Mouse (Mus musculus): ENCODE results near the gene Trp53tg5. TPM values are rescaled to one million over a fixed set of nuclear protein-coding genes. Genes with fewer than 3 reads are reported as not detected.

Gene Trp53tg5
- polyA plus RNA-seq (2015; fragmentation: Nextera tagmentation; extraction: Ambion mirVana), result not detected in 2 replicates

- Histone ChIP-seq H3K4me1 (ENCODE audit: insufficient read depth, low read depth, low read length) (no peaks in the 10 kb centered on the region), H3K9ac (replicated peaks; ENCODE audit: low read depth) (no peak within 1 kb of the TSS), H3K4me2 (replicated peaks; ENCODE audit: low read depth, low read length) (no peak within 1 kb of the TSS), H3K36me3 (ENCODE audit: insufficient read depth, low read length) (no peaks in the 10 kb centered on the region), H3K27me3 (replicated peaks; ENCODE audit: insufficient read depth, low read length) (no peaks in the 10 kb centered on the region), H3K9me3 (ENCODE audit: low read length) (no peaks in the 10 kb centered on the region), H3K4me3 (ENCODE audit: low read depth, low read length) (no peak within 1 kb of the TSS), H3K27ac (ENCODE audit: low read length) (no peak within 1 kb of the TSS)
- ATAC-seq (no peak), DNase-seq (ENCODE audit: low spot score) (no peak)
- 83% methylated on average over 6 of the region's 6 CpGs for WGBS
- TF ChIP-seq CTCF (IDR thresholded peaks at IDR 0.05), result no peak
- no peak for TF ChIP-seq EP300 (IDR thresholded peaks at IDR 0.05)
These were observed at the start of gene Trp53tg5 for GRCm38 (mm10) chr2:164473624-164474023. Gene Trp53tg5, minus strand, starts transcription at chr2:164473724.

DNA sequence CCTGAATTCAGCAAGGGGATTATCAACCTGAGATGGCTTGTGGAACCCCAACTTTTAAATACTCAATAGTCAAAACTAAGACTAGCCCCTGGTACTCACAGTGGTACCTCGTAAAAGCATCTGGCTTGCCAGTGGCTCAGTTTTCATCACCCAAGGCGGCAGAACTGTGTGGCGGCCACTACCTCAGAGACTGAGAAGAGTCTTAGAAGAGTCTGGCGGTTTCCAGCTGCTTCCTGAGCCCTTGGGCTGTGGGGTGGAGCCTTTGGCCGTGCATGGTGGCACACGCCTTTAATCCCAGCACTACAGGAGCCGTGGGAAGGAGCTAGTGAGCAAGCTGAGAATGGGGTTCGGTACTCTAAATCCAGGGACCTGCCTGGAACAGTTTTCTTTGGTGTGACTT is 48.8 kb upstream of the Trp53tg5 start:
- H3K27ac ChIP-seq (ENCODE audit: low read length), result peak overlapping the region; percentile 39; the same call in 1 of the 2 replicates
- H3K4me2 ChIP-seq (replicated peaks; ENCODE audit: low read depth, low read length), result peak overlapping the region; percentile 23; the same call in 1 of the 2 replicates
- WGBS, result 21% methylated on average over 8 of the region's 8 CpGs

GRCm38 (mm10) chr2:164521841-164522240 is 48.3 kb upstream of the Trp53tg5 start:
- ATAC-seq (peak; percentile 49), DNase-seq (ENCODE audit: low spot score) (peak; percentile 67)
- no peak overlapping the region for H3K4me3 ChIP-seq (ENCODE audit: low read depth, low read length)
- no peaks in the 10 kb centered on the region for H3K4me1 ChIP-seq (ENCODE audit: insufficient read depth, low read depth, low read length)
- TF ChIP-seq CTCF (IDR thresholded peaks at IDR 0.05) (no peak), EP300 (IDR thresholded peaks at IDR 0.05) (no peak)
- whole genome bisulfite sequencing, result 15% methylated on average over 11 of the region's 11 CpGs
- no peaks in the 10 kb centered on the region for H3K27me3 ChIP-seq (replicated peaks; ENCODE audit: insufficient read depth, low read length)
- peak overlapping the region; percentile 23; the same call in 1 of the 2 replicates for H3K4me2 ChIP-seq (replicated peaks; ENCODE audit: low read depth, low read length)
- no peaks in the 10 kb centered on the region for H3K9me3 ChIP-seq (ENCODE audit: low read length)
- H3K9ac ChIP-seq (replicated peaks; ENCODE audit: low read depth), result no peak overlapping the region
- H3K27ac ChIP-seq (ENCODE audit: low read length), result 0 out of 2 replicates have a peak overlapping the region, but pooled peaks have one; percentile 54
- no peaks in the 10 kb centered on the region for H3K36me3 ChIP-seq (ENCODE audit: insufficient read depth, low read length)

More for the DNA sequence above, 48.8 kb upstream of the Trp53tg5 start:
- Histone ChIP-seq H3K4me1 (ENCODE audit: insufficient read depth, low read depth, low read length) (no peaks in the 10 kb centered on the region), H3K4me3 (ENCODE audit: low read depth, low read length) (no peak overlapping the region), H3K27me3 (replicated peaks; ENCODE audit: insufficient read depth, low read length) (no peaks in the 10 kb centered on the region), H3K36me3 (ENCODE audit: insufficient read depth, low read length) (no peaks in the 10 kb centered on the region), H3K9ac (replicated peaks; ENCODE audit: low read depth) (no peak overlapping the region), H3K9me3 (ENCODE audit: low read length) (no peaks in the 10 kb centered on the region)
- TF ChIP-seq EP300 (IDR thresholded peaks at IDR 0.05) (no peak), CTCF (IDR thresholded peaks at IDR 0.05) (no peak)
- ATAC-seq (0 out of 2 replicates have a peak, but pooled peaks have one; percentile 39), DNase-seq (ENCODE audit: low spot score) (peak; percentile 22)

- H3K4me1 ChIP-seq (ENCODE audit: insufficient read depth, low read depth, low read length), result no peaks in the 10 kb centered on the region
- ATAC-seq (peak; percentile 68), DNase-seq (ENCODE audit: low spot score) (peak; percentile 89)
- no peaks in the 10 kb centered on the region for H3K9me3 ChIP-seq (ENCODE audit: low read length)
- H3K4me3 ChIP-seq (ENCODE audit: low read depth, low read length), result no peak overlapping the region
- H3K36me3 ChIP-seq (ENCODE audit: insufficient read depth, low read length), result no peaks in the 10 kb centered on the region
- 10% methylated on average over 3 of the region's 3 CpGs for WGBS
- H3K9ac ChIP-seq (replicated peaks; ENCODE audit: low read depth), result no peak overlapping the region
- H3K27ac ChIP-seq (ENCODE audit: low read length), result no peak overlapping the region
- H3K4me2 ChIP-seq (replicated peaks; ENCODE audit: low read depth, low read length), result no peak overlapping the region
- no peaks in the 10 kb centered on the region for H3K27me3 ChIP-seq (replicated peaks; ENCODE audit: insufficient read depth, low read length)
- no peak for TF ChIP-seq EP300 (IDR thresholded peaks at IDR 0.05)
- peak; percentile 95 for TF ChIP-seq CTCF (IDR thresholded peaks at IDR 0.05)
These were observed 47.3 kb upstream of the Trp53tg5 start for GRCm38 (mm10) chr2:164520782-164521181.

DNA sequence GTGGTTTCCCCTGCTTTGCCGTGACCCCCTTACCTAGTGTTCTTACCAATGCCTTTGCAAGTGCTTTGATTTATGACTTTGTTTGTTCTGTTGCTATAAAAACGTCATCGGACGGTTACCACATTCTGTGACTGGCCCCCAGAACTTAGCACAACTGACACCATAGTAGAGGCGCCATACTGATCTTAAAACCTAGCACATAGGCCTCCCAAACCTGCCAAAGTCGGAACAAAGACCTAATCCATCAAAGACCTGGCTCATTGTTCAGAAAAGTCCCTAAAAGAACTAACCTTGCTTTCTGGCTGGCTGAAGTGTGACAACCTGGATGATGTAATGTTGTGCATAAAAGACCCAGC is 45.6 kb upstream of the Trp53tg5 start:
- Histone ChIP-seq H3K4me1 (ENCODE audit: insufficient read depth, low read depth, low read length) (no peaks in the 10 kb centered on the region), H3K27ac (ENCODE audit: low read length) (no peak overlapping the region), H3K36me3 (ENCODE audit: insufficient read depth, low read length) (no peaks in the 10 kb centered on the region), H3K4me2 (replicated peaks; ENCODE audit: low read depth, low read length) (no peak overlapping the region), H3K9ac (replicated peaks; ENCODE audit: low read depth) (no peak overlapping the region), H3K4me3 (ENCODE audit: low read depth, low read length) (no peak overlapping the region), H3K9me3 (ENCODE audit: low read length) (no peaks in the 10 kb centered on the region), H3K27me3 (replicated peaks; ENCODE audit: insufficient read depth, low read length) (no peaks in the 10 kb centered on the region)
- no peak for DNase-seq (ENCODE audit: low spot score)
- 75% methylated on average over 6 of the region's 6 CpGs for WGBS
- TF ChIP-seq CTCF (IDR thresholded peaks at IDR 0.05), result no peak
- TF ChIP-seq EP300 (IDR thresholded peaks at IDR 0.05), result no peak
- no peak for ATAC-seq

DNA sequence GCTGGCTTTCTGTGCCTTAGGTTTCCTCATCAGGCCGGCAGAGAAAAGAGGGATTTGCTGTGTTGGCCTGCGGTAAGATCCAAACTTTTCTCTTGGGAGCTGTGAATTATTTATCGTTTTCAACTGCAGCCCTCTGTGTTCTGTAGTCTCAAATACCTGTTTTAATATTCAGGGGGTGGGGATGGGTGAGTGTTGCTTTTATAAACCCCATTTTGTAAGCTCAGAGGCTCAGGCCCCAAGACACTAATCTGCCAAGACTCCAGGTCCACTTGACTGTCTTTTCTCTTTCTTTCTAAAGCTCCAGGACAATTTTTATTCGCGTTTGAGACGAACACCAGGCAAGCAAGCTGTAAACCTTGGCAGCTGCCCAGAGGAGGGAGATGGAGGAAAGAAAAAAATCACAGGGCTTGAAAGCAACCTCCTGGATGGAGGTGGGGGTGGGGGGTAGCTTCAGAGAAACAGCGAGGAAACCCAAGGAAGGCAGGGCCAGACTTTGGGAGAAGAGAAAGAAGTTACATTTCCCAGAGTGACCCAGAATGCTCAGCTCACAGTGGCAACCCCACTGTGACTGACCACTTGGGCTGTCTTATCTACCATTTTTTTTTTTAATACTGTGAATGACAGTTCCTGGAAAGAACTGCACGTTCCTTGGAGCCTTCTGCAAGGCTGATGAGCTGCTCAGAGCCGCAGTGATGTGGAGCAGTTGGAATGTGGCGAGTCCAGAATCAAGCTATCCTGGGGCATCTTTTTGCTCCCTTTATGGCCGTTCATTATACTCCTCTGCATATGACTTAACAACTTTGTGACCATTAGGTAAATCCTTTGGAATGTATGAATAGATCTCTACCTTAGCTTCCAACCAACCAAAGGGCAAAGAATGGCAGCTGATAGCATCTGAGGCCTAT is 45.0 kb upstream of the Trp53tg5 start:
- DNase-seq (ENCODE audit: low spot score) (no peak), ATAC-seq (no peak)
- WGBS, result 46% methylated on average over 11 of the region's 11 CpGs
- no peak overlapping the region for H3K9ac ChIP-seq (replicated peaks; ENCODE audit: low read depth)
- no peaks in the 10 kb centered on the region for H3K9me3 ChIP-seq (ENCODE audit: low read length)
- no peak overlapping the region for H3K27ac ChIP-seq (ENCODE audit: low read length)
- no peaks in the 10 kb centered on the region for H3K27me3 ChIP-seq (replicated peaks; ENCODE audit: insufficient read depth, low read length)
- no peaks in the 10 kb centered on the region for H3K4me1 ChIP-seq (ENCODE audit: insufficient read depth, low read depth, low read length)
- TF ChIP-seq EP300 (IDR thresholded peaks at IDR 0.05) (no peak), CTCF (IDR thresholded peaks at IDR 0.05) (no peak)
- no peak overlapping the region for H3K4me3 ChIP-seq (ENCODE audit: low read depth, low read length)
- H3K36me3 ChIP-seq (ENCODE audit: insufficient read depth, low read length), result no peaks in the 10 kb centered on the region
- H3K4me2 ChIP-seq (replicated peaks; ENCODE audit: low read depth, low read length), result no peak overlapping the region

All from lung, postnatal 0 days (tissue).